Mouse (Mus musculus) testis, adult 2 months (tissue): ENCODE data around the gene Dnajc3.
"Not testable (repeated sequence)": the region's sequence is repeated elsewhere in the genome, so short reads cannot be mapped to it uniquely, and the experiment has no call there.

Source experiments
- CTCF ChIP-seq: fragments of 200-500 bp; IDR thresholded peaks from 2 replicates; pipeline ENCODE4 v1.5.1; 2012; ENCODE audit warnings: low read depth, mild to moderate bottlenecking, inconsistent platforms, low read length, moderate library complexity; ENCODE audit not compliant: control insufficient read depth, insufficient read depth, insufficient replicate concordance
- POLR2A ChIP-seq: fragments of 200-500 bp; IDR thresholded peaks from 2 replicates; pipeline ENCODE4 v1.6.1; 2012; ENCODE audit warnings: low read depth, mild to moderate bottlenecking, inconsistent platforms, low read length, moderate library complexity; ENCODE audit not compliant: control insufficient read depth

GRCm38 (mm10) chr14:118982429-118983045, 44.8 kb downstream of the Dnajc3 start:
- not testable (repeated sequence) for TF ChIP-seq CTCF, POLR2A
